Mouse (Mus musculus): ENCODE measurements at regions not wholly inside any gene's neighbourhood (a gene's known extent, or its start where the extent isn't known, plus 50 kb on each side); places are given as distances from the start of the nearest gene placed in this dataset.
"Not testable (repeated sequence)": the region's sequence is repeated elsewhere in the genome, so short reads cannot be mapped to it uniquely, and the experiment has no call there.

DNA sequence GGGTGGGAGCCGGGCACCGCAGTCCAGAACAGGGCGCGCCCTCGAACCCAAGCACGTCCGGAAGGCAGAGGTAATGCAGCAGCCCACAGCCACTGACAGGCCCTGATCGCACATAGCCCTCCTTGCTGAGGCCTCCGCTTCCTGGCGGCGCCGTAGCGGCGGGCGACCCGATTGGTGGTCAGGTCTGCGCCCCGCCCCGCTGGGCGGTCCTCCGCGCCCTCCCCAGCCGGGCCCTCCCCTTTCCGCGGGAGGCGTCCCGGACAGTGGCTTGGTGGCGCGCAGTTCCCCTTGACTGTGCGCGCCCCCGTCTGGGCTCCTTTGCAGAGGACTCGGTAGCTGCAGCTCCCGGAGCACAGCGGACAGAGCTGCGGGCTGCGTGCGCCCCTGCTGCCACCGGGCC lies 375.5 kb upstream of the Asap2 start:
- peak; percentile 88 for DNase-seq
- not testable (repeated sequence) for H3K27ac ChIP-seq (ENCODE audit: low read depth); H3K27me3 ChIP-seq (ENCODE audit: insufficient read depth, low read length); H3K9ac ChIP-seq; H3K4me2 ChIP-seq; H3K4me1 ChIP-seq (ENCODE audit: insufficient read depth); H3K36me3 ChIP-seq (ENCODE audit: insufficient read depth); ATAC-seq (ENCODE audit: insufficient read depth); H3K9me3 ChIP-seq (ENCODE audit: low read depth, low read length)
- peak overlapping the region; percentile 37 for H3K4me3 ChIP-seq (ENCODE audit: low read depth, low read length)
- 0% methylated on average over 24 of the region's 39 CpGs for WGBS

Data from lung, embryonic 14.5 days (tissue).